Mouse (Mus musculus) limb, embryonic 13.5 days (tissue): Measurements from ENCODE around the gene Pik3cb. TPM values are rescaled to one million over a fixed set of nuclear protein-coding genes. Genes with fewer than 3 reads are reported as not detected.

Experiments used
- ATAC-seq: fragments of 200-750 bp; cut with Nextera tagmentation; 2 replicates; pipeline ENCODE4 v1.8.0; 2017; ENCODE audit warnings: low read depth, moderate number of reproducible peaks, moderate TSS enrichment; ENCODE audit not compliant: low FRiP score
- H3K27ac ChIP-seq: fragments of 300-500 bp; sonication (generic); 2 replicates; pipeline ENCODE4 v1.5.1; 2015; ENCODE audit warnings: inconsistent platforms, mild to moderate bottlenecking, moderate library complexity
- H3K27me3 ChIP-seq: fragments of 300-500 bp; sonication (generic); 2 replicates; pipeline ENCODE4 v1.6.1; 2015; ENCODE audit warnings: mild to moderate bottlenecking, inconsistent platforms
- H3K36me3 ChIP-seq: fragments of 300-500 bp; sonication (generic); 2 replicates; pipeline ENCODE4 v1.6.1; 2015; ENCODE audit warnings: inconsistent platforms, mild to moderate bottlenecking, moderate library complexity
- H3K4me1 ChIP-seq: fragments of 300-500 bp; sonication (generic); 2 replicates; pipeline ENCODE4 v1.6.1; 2015; ENCODE audit warnings: inconsistent platforms
- H3K4me2 ChIP-seq: fragments of 300-500 bp; sonication (generic); replicated peaks from 2 replicates; pipeline ENCODE4 v1.6.1; 2015; ENCODE audit warnings: inconsistent platforms, mild to moderate bottlenecking, moderate library complexity
- H3K4me3 ChIP-seq: fragments of 300-500 bp; sonication (generic); 2 replicates; pipeline ENCODE4 v1.5.1; 2015; ENCODE audit warnings: moderate library complexity, mild to moderate bottlenecking, inconsistent platforms
- H3K9ac ChIP-seq: fragments of 300-500 bp; sonication (generic); 2 replicates; pipeline ENCODE4 v1.6.1; 2015; ENCODE audit warnings: mild to moderate bottlenecking, inconsistent platforms
- H3K9me3 ChIP-seq: fragments of 300-500 bp; sonication (generic); 2 replicates; pipeline ENCODE4 v1.6.1; 2016; ENCODE audit warnings: inconsistent platforms
- WGBS: fragments of 180-500 bp; shearing (Covaris S2); methylation state at CpG from one replicate; pipeline ENCODE4 v1.1.7; 2015; 5-methylcytosine and 5-hydroxymethylcytosine counted together
- polyA plus RNA-seq: library from polyadenylated mRNA; unstranded; fragments of >200 nt; fragmentation: Nextera tagmentation; extraction: Ambion mirVana; gene quantifications from 2 replicates; pipeline ENCODE4 v1.2.1, GENCODE M21; 2015

Gene Pik3cb
- polyA plus RNA-seq, 1 experiment from 2014 or later, result 1.0 TPM

DNA sequence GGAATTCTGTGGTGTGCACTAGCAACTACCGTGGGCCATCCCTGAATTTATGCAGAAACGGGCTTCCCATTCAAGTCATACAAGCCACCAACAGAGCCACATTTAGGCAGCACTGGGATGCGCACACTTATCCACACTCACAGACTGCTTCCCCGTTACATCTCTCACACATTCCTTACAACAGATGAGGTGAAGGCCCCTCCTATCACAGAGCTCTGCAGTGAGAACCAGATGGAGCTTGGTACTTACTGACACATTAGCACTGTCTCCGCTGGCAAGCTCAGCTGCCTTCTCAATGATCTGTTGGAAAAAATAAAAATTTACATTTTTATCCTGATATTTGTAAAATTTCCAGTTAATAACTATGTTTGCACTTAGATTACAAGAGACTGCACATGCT, 75.1 kb downstream of the Pik3cb start:
- H3K9me3 ChIP-seq, result no peaks in the 10 kb centered on the region
- no peak for ATAC-seq
- WGBS, result 85% methylated on average over 5 of the region's 5 CpGs
- no peak overlapping the region for H3K9ac ChIP-seq
- H3K27ac ChIP-seq, result no peak overlapping the region
- peaks cover 13% of the 10 kb centered on the region for H3K36me3 ChIP-seq
- H3K4me2 ChIP-seq, result no peak overlapping the region
- H3K27me3 ChIP-seq, result no peaks in the 10 kb centered on the region
- H3K4me3 ChIP-seq, result no peak overlapping the region
- no peaks in the 10 kb centered on the region for H3K4me1 ChIP-seq

DNA sequence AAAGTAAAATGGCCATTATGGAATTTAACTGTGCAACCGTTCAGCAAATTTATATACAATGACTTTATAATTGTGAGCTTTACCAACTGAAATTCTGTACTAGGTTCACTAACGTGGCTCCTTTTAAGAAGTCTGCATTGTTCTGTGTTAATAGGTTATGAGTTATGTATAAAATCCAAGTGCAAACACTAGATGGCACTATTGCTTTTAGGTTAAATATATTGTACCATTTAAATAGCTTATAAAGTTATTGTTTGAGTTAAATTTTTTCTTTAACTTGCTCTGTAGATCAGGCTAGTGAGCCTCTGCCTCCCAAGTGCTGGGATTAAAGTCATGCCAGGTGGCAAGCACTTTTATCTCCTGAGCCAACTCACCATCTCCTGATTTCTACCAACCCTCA, 76.2 kb downstream of the Pik3cb start:
- Histone ChIP-seq H3K27me3 (no peaks in the 10 kb centered on the region), H3K4me3 (no peak overlapping the region), H3K4me2 (no peak overlapping the region), H3K9ac (no peak overlapping the region), H3K9me3 (no peaks in the 10 kb centered on the region), H3K36me3 (peaks cover 9% of the 10 kb centered on the region; the same call in 1 of the 2 replicates), H3K27ac (no peak overlapping the region), H3K4me1 (no peaks in the 10 kb centered on the region)
- no peak for ATAC-seq
- WGBS, result 51% methylated on average over 2 of the region's 2 CpGs

DNA sequence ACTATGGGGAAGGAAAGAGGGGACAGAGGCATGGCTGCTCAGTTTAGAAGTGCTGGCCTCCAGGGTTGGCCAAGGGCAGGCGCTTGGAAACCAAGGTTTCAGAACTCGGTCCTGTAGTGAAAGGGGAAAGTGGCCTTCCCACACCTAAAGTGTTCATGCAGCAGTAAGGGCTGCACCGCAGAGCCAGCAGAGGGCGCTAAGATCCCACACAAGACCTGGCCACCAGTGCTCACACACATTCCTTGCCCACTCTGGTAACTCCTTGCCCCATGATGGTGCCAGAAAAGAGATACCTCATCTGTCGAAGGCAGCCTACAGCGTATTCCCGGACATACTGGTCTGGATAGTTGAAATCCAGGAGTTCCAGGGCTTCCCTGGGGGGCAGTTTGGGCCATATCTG, 77.9 kb downstream of the Pik3cb start:
- no peak overlapping the region for H3K27ac ChIP-seq
- no peak overlapping the region for H3K9ac ChIP-seq
- peaks cover 9% of the 10 kb centered on the region; the same call in 1 of the 2 replicates for H3K36me3 ChIP-seq
- H3K9me3 ChIP-seq, result no peaks in the 10 kb centered on the region
- 40% methylated on average over 7 of the region's 7 CpGs for WGBS
- no peak overlapping the region for H3K4me3 ChIP-seq
- no peak overlapping the region for H3K4me2 ChIP-seq
- no peaks in the 10 kb centered on the region for H3K4me1 ChIP-seq
- ATAC-seq, result no peak
- no peaks in the 10 kb centered on the region for H3K27me3 ChIP-seq

DNA sequence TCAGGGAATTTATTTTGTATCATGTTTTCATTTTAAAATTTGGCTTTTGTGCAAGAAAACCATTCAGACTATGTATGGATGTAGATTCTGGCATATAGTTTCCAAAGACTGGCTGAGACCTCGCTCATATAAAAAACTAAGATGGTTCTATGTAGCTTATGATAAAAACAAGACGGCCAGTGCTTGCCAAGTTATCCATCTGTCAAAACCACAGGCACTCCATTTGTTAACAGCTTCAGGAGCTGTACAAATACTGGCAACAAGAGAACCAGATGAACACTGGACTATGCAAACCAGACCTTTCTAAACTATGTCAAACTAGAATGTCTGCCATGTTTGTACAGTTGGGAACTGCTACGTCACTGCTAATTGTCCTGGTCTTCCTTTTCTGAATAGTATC, 82.7 kb downstream of the Pik3cb start:
- no peak overlapping the region for H3K4me2 ChIP-seq
- H3K27ac ChIP-seq, result no peak overlapping the region
- H3K9me3 ChIP-seq, result no peaks in the 10 kb centered on the region
- H3K27me3 ChIP-seq, result no peaks in the 10 kb centered on the region
- no peak for ATAC-seq
- H3K36me3 ChIP-seq, result 0 out of 2 replicates have a peak, but pooled peaks cover 3% of the 10 kb centered on the region
- H3K4me3 ChIP-seq, result no peak overlapping the region
- no peak overlapping the region for H3K9ac ChIP-seq
- no peaks in the 10 kb centered on the region for H3K4me1 ChIP-seq
- 76% methylated on average over 3 of the region's 3 CpGs for WGBS

DNA sequence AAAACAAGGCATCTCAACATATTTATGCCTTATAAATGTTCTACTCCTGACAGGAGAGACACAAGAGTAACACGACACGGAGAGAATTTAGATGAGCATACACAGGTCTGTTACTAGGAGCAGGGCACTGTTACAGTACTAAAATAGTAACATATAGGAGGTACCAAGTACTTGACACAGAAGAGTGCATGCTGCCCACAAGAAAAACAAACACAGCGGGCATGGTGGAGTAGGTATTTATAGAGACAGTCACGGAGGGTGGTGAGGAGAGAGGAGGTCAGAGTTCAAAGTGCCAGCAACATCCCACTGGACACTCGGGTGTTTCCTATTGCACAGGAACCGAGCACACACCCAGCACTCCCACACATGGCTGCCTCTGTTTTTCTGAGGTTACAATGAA, 90.7 kb downstream of the Pik3cb start:
- Histone ChIP-seq H3K27ac (no peak overlapping the region), H3K4me1 (no peaks in the 10 kb centered on the region), H3K9me3 (no peaks in the 10 kb centered on the region), H3K27me3 (peaks cover 4% of the 10 kb centered on the region; the same call in 1 of the 2 replicates), H3K36me3 (no peaks in the 10 kb centered on the region; the same call in 1 of the 2 replicates), H3K4me2 (no peak overlapping the region), H3K4me3 (no peak overlapping the region), H3K9ac (no peak overlapping the region)
- WGBS, result 74% methylated on average over 6 of the region's 6 CpGs
- ATAC-seq, result no peak

DNA sequence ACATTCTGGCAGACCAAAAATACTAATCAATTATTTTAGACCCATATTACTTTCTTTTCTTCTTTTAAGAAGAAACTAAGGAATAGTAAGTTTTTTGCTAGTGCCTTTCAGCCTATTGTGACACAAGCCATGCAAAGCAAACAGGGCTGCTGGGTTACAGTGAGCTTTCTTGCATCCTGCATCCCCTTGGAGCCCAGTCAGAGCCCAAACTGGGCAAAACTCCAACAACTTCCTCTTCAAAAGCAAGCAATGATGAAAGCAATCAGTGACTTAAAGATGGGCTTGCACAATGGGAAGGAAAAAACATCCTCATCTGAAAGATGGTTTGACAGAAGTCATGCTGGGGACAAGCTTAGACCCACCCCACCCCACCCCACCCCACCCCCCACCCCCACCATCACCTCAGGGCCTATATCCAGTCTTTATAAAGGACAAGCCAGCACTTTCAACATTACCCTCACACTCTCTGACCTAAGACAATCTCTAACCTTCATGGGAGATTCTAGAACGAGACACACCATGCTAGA, 91.6 kb downstream of the Pik3cb start:
- no peak overlapping the region for H3K27ac ChIP-seq
- H3K4me1 ChIP-seq, result 0 out of 2 replicates have a peak, but pooled peaks cover 2% of the 10 kb centered on the region
- H3K27me3 ChIP-seq, result peaks cover 8% of the 10 kb centered on the region; the same call in 1 of the 2 replicates
- no peaks in the 10 kb centered on the region for H3K9me3 ChIP-seq
- H3K36me3 ChIP-seq, result no peaks in the 10 kb centered on the region; the same call in 1 of the 2 replicates
- 68% methylated on average over 1 of the region's 1 CpGs for WGBS
- no peak overlapping the region for H3K4me3 ChIP-seq
- no peak for ATAC-seq
- no peak overlapping the region for H3K9ac ChIP-seq
- no peak overlapping the region for H3K4me2 ChIP-seq

DNA sequence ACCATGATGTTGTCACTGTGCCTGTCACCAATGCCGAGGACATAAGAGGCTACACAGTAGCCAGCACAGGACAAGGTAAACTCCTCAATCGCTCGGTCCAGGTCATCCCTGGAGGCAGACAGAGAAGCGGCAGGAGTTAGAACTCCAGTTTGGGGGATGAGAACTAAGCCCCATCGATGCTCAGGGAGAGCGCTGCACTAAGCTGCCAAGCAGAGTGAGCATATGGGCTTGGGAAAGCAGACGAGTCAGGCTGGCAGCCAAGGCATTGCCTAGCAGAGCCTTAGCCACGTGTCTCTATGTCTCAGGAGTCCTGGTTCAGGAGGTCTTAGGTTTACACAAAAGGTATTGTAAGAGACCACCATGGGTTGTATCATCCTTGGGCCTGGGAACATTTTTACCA, 95.7 kb downstream of the Pik3cb start:
- H3K4me3 ChIP-seq, result no peak overlapping the region
- H3K4me1 ChIP-seq, result 0 out of 2 replicates have a peak, but pooled peaks cover 3% of the 10 kb centered on the region
- no peak overlapping the region for H3K27ac ChIP-seq
- H3K27me3 ChIP-seq, result peaks cover 8% of the 10 kb centered on the region; the same call in 1 of the 2 replicates
- H3K36me3 ChIP-seq, result peaks cover under 1% of the 10 kb centered on the region; the same call in 1 of the 2 replicates
- no peak overlapping the region for H3K4me2 ChIP-seq
- no peaks in the 10 kb centered on the region for H3K9me3 ChIP-seq
- H3K9ac ChIP-seq, result no peak overlapping the region
- ATAC-seq, result no peak
- 87% methylated on average over 8 of the region's 8 CpGs for WGBS

DNA sequence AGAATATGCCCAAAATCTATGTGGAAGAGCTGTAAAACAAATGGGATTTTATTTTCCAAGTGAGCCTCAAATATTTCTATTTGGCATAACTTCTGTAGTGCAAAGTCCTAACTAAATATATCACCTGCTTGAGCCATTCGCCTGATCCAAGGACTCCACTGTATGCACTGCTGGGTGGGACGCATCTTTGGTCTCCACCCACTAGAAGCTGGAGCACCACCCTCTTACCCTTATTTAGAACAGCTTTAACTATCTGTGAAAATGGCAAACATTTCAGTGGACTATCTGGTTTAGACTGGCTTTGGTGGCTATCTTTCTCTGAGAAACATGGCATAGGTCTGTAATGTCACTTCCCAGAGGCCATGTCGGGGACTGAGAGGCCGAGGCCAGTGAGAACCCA, 97.8 kb downstream of the Pik3cb start:
- H3K27me3 ChIP-seq, result peaks cover 8% of the 10 kb centered on the region; the same call in 1 of the 2 replicates
- WGBS, result 79% methylated on average over 4 of the region's 4 CpGs
- H3K4me1 ChIP-seq, result 0 out of 2 replicates have a peak, but pooled peaks cover 3% of the 10 kb centered on the region
- H3K4me3 ChIP-seq, result no peak overlapping the region
- no peaks in the 10 kb centered on the region for H3K9me3 ChIP-seq
- H3K9ac ChIP-seq, result no peak overlapping the region
- H3K36me3 ChIP-seq, result peaks cover 6% of the 10 kb centered on the region; the same call in 1 of the 2 replicates
- H3K4me2 ChIP-seq, result no peak overlapping the region
- H3K27ac ChIP-seq, result no peak overlapping the region
- no peak for ATAC-seq

DNA sequence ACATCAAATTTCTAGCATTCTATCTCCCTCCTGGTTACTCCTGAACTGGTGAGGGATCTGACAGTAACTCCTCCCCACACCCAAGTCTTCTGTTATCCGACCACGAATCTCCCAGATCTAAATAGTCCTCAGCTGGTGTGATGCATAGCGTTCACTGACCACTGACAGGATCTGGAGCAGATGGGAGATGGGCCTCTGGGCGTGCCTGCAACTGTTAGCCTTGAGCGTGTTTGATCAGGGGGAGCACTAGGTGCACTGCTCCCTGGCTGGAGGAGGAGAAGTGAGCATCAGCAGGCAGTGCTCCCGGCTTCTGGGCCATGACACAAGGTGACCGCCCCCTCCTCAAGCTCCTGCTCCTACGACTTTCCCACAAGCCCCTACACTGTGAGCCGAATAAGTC, 98.4 kb downstream of the Pik3cb start:
- 83% methylated on average over 9 of the region's 9 CpGs for WGBS
- Histone ChIP-seq H3K4me2 (no peak overlapping the region), H3K4me1 (0 out of 2 replicates have a peak, but pooled peaks cover 3% of the 10 kb centered on the region), H3K4me3 (no peak overlapping the region), H3K36me3 (peaks cover 6% of the 10 kb centered on the region; the same call in 1 of the 2 replicates), H3K27me3 (peaks cover 8% of the 10 kb centered on the region; the same call in 1 of the 2 replicates), H3K9ac (no peak overlapping the region), H3K9me3 (no peaks in the 10 kb centered on the region), H3K27ac (no peak overlapping the region)
- ATAC-seq, result no peak

DNA sequence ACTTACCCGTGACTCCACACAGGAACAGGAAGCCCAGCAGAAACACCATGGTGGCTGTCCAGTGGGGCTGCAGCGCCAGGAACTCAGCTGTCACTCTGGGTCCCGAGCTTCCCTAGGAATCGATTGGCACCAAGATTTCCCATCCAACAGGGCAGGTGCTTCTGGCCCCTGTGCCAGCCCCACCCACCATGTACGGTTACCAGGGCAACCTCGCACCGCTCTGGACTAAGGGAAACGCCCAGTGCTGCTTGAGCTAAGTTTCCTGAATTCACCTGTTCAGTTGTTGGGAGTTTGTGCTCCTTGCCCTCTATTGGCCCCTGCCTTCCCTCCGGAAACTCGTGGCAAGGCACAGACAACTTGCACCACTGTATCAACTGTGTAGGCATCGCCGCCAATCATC, 104.8 kb downstream of the Pik3cb start, which contains the start of gene Gm1123:
Gene Gm1123 (minus strand): TSS at position 141 of the 400 bp plus-strand sequence.
- Histone ChIP-seq H3K9me3 (no peaks in the 10 kb centered on the region), H3K9ac (no peak within 1 kb of the TSS), H3K27ac (no peak within 1 kb of the TSS), H3K4me3 (no peak within 1 kb of the TSS), H3K4me1 (no peaks in the 10 kb centered on the region), H3K27me3 (no peaks in the 10 kb centered on the region), H3K4me2 (no peak within 1 kb of the TSS), H3K36me3 (0 out of 2 replicates have a peak, but pooled peaks cover 6% of the 10 kb centered on the region)
- WGBS, result 87% methylated on average over 12 of the region's 12 CpGs
- ATAC-seq, result no peak

DNA sequence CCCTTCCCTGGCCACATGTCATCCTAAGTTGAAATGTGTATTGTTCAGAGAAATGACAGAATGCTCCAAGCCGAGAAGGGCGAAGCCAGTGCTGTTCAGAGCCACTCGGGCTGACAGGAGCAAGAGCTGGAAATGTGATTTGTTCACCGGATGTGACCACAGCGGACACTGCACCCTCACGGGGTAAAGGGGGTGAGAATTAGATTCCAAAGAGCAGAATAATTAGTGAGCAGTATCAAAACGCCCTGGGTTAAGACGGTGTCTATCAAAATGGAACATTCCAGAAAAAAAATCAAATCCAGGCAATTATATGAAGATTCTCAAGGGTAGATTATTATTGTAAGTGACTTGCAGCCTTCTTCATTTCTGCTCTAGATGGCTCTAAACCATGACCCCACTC, 106.3 kb downstream of the Pik3cb start:
- Histone ChIP-seq H3K4me2 (no peak overlapping the region), H3K9me3 (0 out of 2 replicates have a peak, but pooled peaks cover 3% of the 10 kb centered on the region), H3K27me3 (no peaks in the 10 kb centered on the region), H3K27ac (no peak overlapping the region), H3K36me3 (no peaks in the 10 kb centered on the region), H3K4me1 (no peaks in the 10 kb centered on the region), H3K9ac (no peak overlapping the region), H3K4me3 (no peak overlapping the region)
- WGBS, result 86% methylated on average over 8 of the region's 8 CpGs
- ATAC-seq, result no peak

DNA sequence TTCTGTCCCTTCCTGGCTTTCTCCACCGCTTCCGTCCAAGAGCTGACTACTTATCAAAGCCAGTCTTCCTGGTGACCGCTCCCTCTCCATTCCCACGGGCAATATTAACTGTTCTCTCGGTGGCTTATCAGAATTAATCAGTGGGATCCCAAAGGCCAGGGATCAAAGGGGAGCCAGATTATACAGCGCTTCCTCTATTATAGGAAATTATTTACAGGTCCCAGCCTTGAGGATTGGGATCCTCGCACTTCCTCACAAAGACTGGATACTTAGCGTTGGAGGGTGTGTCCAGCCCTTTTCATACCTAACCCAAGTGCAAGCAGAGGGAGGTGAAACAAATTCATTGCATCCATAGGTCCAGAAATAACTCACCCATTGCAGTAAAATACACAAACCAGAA, 108.4 kb downstream of the Pik3cb start:
- Histone ChIP-seq H3K4me2 (no peak overlapping the region), H3K27ac (no peak overlapping the region), H3K9me3 (0 out of 2 replicates have a peak, but pooled peaks cover 3% of the 10 kb centered on the region), H3K4me3 (no peak overlapping the region), H3K27me3 (no peaks in the 10 kb centered on the region), H3K4me1 (no peaks in the 10 kb centered on the region), H3K9ac (no peak overlapping the region), H3K36me3 (no peaks in the 10 kb centered on the region)
- no peak for ATAC-seq
- WGBS, result 86% methylated on average over 8 of the region's 8 CpGs

DNA sequence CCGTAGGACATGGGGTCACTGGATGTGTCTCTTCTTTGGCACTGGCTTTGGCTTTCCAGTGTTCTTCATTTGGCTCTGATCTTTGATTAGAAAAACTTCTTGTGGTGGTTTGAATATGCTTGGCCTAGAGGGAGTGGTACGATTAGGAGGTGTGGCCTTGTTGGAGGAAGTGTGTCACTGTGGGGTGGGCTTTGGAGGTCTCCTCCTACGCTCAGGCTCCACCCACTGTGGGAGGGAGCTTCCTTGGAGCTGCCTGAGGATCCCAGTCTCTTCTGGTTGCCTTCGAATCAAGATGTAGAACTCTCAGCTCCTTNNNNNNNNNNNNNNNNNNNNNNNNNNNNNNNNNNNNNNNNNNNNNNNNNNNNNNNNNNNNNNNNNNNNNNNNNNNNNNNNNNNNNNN, 118.7 kb downstream of the Pik3cb start:
- Histone ChIP-seq H3K4me1 (no peaks in the 10 kb centered on the region), H3K4me2 (no peak overlapping the region), H3K27ac (no peak overlapping the region), H3K9me3 (no peaks in the 10 kb centered on the region), H3K27me3 (no peaks in the 10 kb centered on the region), H3K4me3 (no peak overlapping the region), H3K36me3 (no peaks in the 10 kb centered on the region), H3K9ac (no peak overlapping the region)
- ATAC-seq, result no peak
- WGBS, result 88% methylated on average over 4 of the region's 4 CpGs
